Mouse (Mus musculus) adrenal gland, adult 8-10 months (tissue): ENCODE results near the gene Fxyd7. TPM values are rescaled to one million over a fixed set of nuclear protein-coding genes. Genes with fewer than 3 reads are reported as not detected.

Experiments used
- DNase-seq: peaks from one replicate; pipeline ENCODE4 v3.0.0; 2022
- microRNA-seq, 2 experiments: library from miRNA; unstranded; fragments of <30 nt; microRNA quantifications; one replicate each; pipeline ENCODE4 v1.2.0; 2022
- total RNA-seq, 4 experiments: library from RNA; stranded (reverse); gene quantifications; 2 replicates each; pipeline ENCODE4 v1.2.4; 2022

The Fxyd7 gene
- total RNA-seq, 4 experiments from 2014 or later, result 2.0 to 4.1 (median 2.3) TPM

GRCm38 (mm10) chr7:31002650-31003049 lies 48.6 kb downstream of the Fxyd7 start:
- peak; percentile 29 for DNase-seq

DNA sequence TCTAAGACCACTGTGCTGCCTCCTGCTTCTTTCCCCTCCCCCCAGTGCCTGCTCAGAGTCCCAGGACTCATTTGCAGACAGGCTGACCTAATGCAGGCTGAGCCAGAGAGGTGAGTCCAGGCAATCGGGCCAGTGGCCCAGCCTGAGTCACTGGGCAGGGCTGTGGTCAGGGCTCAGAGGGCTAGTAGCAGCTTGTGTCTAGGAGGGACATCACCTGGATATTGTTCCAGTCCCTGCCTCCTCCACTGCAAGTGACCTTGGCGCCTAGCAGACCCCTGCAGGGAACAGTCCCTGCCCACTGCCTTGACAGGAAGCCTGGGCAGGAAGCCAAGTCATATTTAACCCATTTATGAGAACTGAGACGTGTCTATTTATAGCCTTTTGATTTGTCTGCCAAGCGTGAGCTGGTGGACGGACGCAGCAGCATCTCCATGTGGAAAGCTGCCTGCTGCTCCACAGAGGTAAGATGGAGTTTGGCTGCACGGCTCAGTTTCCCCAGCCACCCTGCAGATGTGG lies 50.7 kb downstream of the Fxyd7 start:
- DNase-seq, result peak; percentile 73

GRCm38 (mm10) chr7:30996491-30996890 lies 54.8 kb downstream of the Fxyd7 start:
- DNase-seq, result no peak

GRCm38 (mm10) chr7:30993986-30994385 lies 57.3 kb downstream of the Fxyd7 start:
- no peak for DNase-seq

Small RNA genes within 50 kb of the gene (microRNA-seq; reads per million reads assigned to microRNA genes)
- gene Mir7050, result 0 reads per million in 2 experiments

Other genes with a start within 250 kb of the Fxyd7 start
- 1 to 10 TPM; 1.6 to 9.0 (median 2.6) TPM for gene Ffar2, start 227.7 kb downstream of the Fxyd7 start, total RNA-seq
- gene Ffar3, start 195.3 kb downstream of the Fxyd7 start, total RNA-seq, result 1 to 10 TPM in 1 of 4 experiments, under 1 TPM in 3; 0.35 to 1.9 (median 0.75) TPM
- gene Ffar1, start 189.9 kb downstream of the Fxyd7 start, total RNA-seq, result not detected
- 1 to 10 TPM; 1.1 to 2.3 (median 1.5) TPM for gene Cd22, start 171.1 kb downstream of the Fxyd7 start, total RNA-seq
- gene Mag, start 136.6 kb downstream of the Fxyd7 start, total RNA-seq, result 1 to 10 TPM in 1 of 4 experiments, under 1 TPM in 3; 0.32 to 1.3 (median 0.42) TPM
- 1 to 10 TPM in 3 of 4 experiments, not detected in 1; 1.3 to 4.2 (median 2.6) TPM for gene Hamp2, start 126.8 kb downstream of the Fxyd7 start, total RNA-seq
- 10 to 100 TPM in 1 of 4 experiments, 1 to 10 TPM in 1, under 1 TPM in 1, not detected in 1; 0.99 to 15.0 (median 1.0) TPM for gene Hamp, start 107.4 kb downstream of the Fxyd7 start, total RNA-seq
- gene Usf2, start 94.7 kb downstream of the Fxyd7 start, total RNA-seq, result 100 to 1,000 TPM; 116 to 131 (median 127) TPM
- gene Lsr, start 78.0 kb downstream of the Fxyd7 start, total RNA-seq, result 10 to 100 TPM in 2 of 4 experiments, 1 to 10 TPM in 2; 4.1 to 36.6 (median 13.7) TPM
- gene Fam187b, start 77.7 kb downstream of the Fxyd7 start, total RNA-seq, result 1 to 10 TPM in 2 of 4 experiments, under 1 TPM in 2; 0.38 to 2.2 (median 0.84) TPM
- gene Fxyd5, start 9.0 kb downstream of the Fxyd7 start, total RNA-seq, result 10 to 100 TPM; 53.1 to 81.6 (median 58.8) TPM
- 100 to 1,000 TPM; 110 to 212 (median 163) TPM for gene Fxyd1, start 5.7 kb upstream of the Fxyd7 start, total RNA-seq
- gene Lgi4, start 7.9 kb upstream of the Fxyd7 start, total RNA-seq, result 1 to 10 TPM; 2.8 to 8.8 (median 4.2) TPM
- 1 to 10 TPM in 1 of 4 experiments, under 1 TPM in 3; 0.73 to 1.3 (median 0.86) TPM for gene Fxyd3, start 25.2 kb upstream of the Fxyd7 start, total RNA-seq
- gene Hpn, start 63.8 kb upstream of the Fxyd7 start, total RNA-seq, result 1 to 10 TPM in 3 of 4 experiments, under 1 TPM in 1; 0.26 to 1.5 (median 1.2) TPM
- 10 to 100 TPM; 14.2 to 27.2 (median 18.9) TPM for gene Scn1b, start 75.5 kb upstream of the Fxyd7 start, total RNA-seq
- gene Gramd1a, start 104.4 kb upstream of the Fxyd7 start, total RNA-seq, result 10 to 100 TPM; 37.7 to 65.1 (median 55.4) TPM
- not detected for gene Scgb2b2, start 239.0 kb upstream of the Fxyd7 start, total RNA-seq
- gene Scgb1b2, start 240.4 kb upstream of the Fxyd7 start, total RNA-seq, result not detected